In genomic region chr11:16257473-16257921, GRCm38 (mm10) we compare ENCODE assay signal across 8 mouse cellular contexts. TPM values are rescaled to one million over a fixed set of nuclear protein-coding genes. Genes with fewer than 3 reads are reported as not detected.
DNase-seq lines count a peak whose midpoint lies in the region; ATAC-seq and TF ChIP-seq lines count a peak whose summit lies in the region.

Vstm2a (plus strand) TSS chr11:16257724.

- no peak for TF ChIP-seq CTCF in cerebellum, adult 2 months (IDR thresholded peaks at IDR 0.05; ENCODE audit: borderline replicate concordance, insufficient read depth, low read depth, low read length)
- peak; percentile 21; the same call in 1 of the 2 replicates for TF ChIP-seq CTCF in forebrain, postnatal 0 days (IDR thresholded peaks at IDR 0.05; ENCODE audit: low read depth)

- no peaks in the 10 kb centered on the region for H3K27me3 ChIP-seq in cerebellum, adult 2 months (ENCODE audit: control insufficient read depth, insufficient read depth, low read length)
- H3K27me3 ChIP-seq in forebrain, postnatal 0 days (ENCODE audit: insufficient read depth, low read length): no peaks in the 10 kb centered on the region
- H3K27me3 ChIP-seq in limb, embryonic 11.5 days (ENCODE audit: control insufficient read depth, insufficient read depth, low read length): peaks cover 43% of the 10 kb centered on the region

- peak within 1 kb of the TSS; percentile 64 for H3K4me3 ChIP-seq in cerebellum, adult 2 months (replicated peaks; ENCODE audit: insufficient read depth, low read depth, low read length)
- peak within 1 kb of the TSS; percentile 63 for H3K4me3 ChIP-seq in forebrain, postnatal 0 days (ENCODE audit: low read depth, low read length)
- peak within 1 kb of the TSS; percentile 46 for H3K4me3 ChIP-seq in limb, embryonic 11.5 days (ENCODE audit: low read depth, low read length)

- under 1% methylated on average over 44 of the region's 44 CpGs for WGBS in cerebellum, adult 2 months
- under 1% methylated on average over 44 of the region's 44 CpGs for WGBS in forebrain, postnatal 0 days
- under 1% methylated on average over 42 of the region's 44 CpGs for WGBS in limb, embryonic 11.5 days

- peak; percentile 64 for DNase-seq in layer of hippocampus, adult 11-12 months (ENCODE audit: low spot score)
- DNase-seq in layer of hippocampus, adult 9-10 months (ENCODE audit: low spot score): no peak
- DNase-seq in cerebellum, adult 2 months: peak; percentile 76 to 78
- peak; percentile 77 for DNase-seq in forebrain, postnatal 0 days
- DNase-seq in kidney, adult 18-20 months: peak; percentile 42
- DNase-seq in limb, embryonic 11.5 days (ENCODE audit: low spot score): peak; percentile 56
- DNase-seq in retina, embryonic 14.5 days (ENCODE audit: low spot score): peak; percentile 71
- no peak for DNase-seq in urinary bladder, postnatal 4 days (ENCODE audit: low spot score in 2 of 2)

- 0 out of 2 replicates have a peak, but pooled peaks have one; percentile 17 for TF ChIP-seq POLR2A in cerebellum, adult 2 months (IDR thresholded peaks at IDR 0.05; ENCODE audit: borderline replicate concordance, insufficient read depth, low read length)

- no peaks in the 10 kb centered on the region for H3K36me3 ChIP-seq in forebrain, postnatal 0 days (ENCODE audit: insufficient read depth)
- H3K36me3 ChIP-seq in limb, embryonic 11.5 days (ENCODE audit: control insufficient read depth, insufficient read depth, low read length): no peaks in the 10 kb centered on the region

- H3K27ac ChIP-seq in cerebellum, adult 2 months (ENCODE audit: insufficient read depth, low read length): no peak within 1 kb of the TSS
- H3K27ac ChIP-seq in forebrain, postnatal 0 days (ENCODE audit: low read depth, low read length): peak within 1 kb of the TSS; percentile 88
- no peak within 1 kb of the TSS for H3K27ac ChIP-seq in limb, embryonic 11.5 days (replicated peaks; ENCODE audit: low read depth, low read length)

- ATAC-seq in forebrain, postnatal 0 days: peak; percentile 80
- ATAC-seq in limb, embryonic 11.5 days (ENCODE audit: insufficient number of reproducible peaks, low FRiP score, low TSS enrichment, low read depth): peak; percentile 49; the same call in 1 of the 2 replicates

- peak within 1 kb of the TSS; percentile 75 for H3K9ac ChIP-seq in forebrain, postnatal 0 days
- no peak within 1 kb of the TSS; the same call in 1 of the 2 replicates for H3K9ac ChIP-seq in limb, embryonic 11.5 days (ENCODE audit: low read length)

- no peaks in the 10 kb centered on the region for H3K9me3 ChIP-seq in forebrain, postnatal 0 days (ENCODE audit: low read length)
- no peaks in the 10 kb centered on the region for H3K9me3 ChIP-seq in limb, embryonic 11.5 days (ENCODE audit: control insufficient read depth, low read length)

- H3K4me1 ChIP-seq in cerebellum, adult 2 months (ENCODE audit: control insufficient read depth, insufficient read depth, low read length): no peaks in the 10 kb centered on the region
- no peaks in the 10 kb centered on the region for H3K4me1 ChIP-seq in forebrain, postnatal 0 days (ENCODE audit: insufficient read depth)
- H3K4me1 ChIP-seq in limb, embryonic 11.5 days (ENCODE audit: control insufficient read depth, insufficient read depth, low read length): no peaks in the 10 kb centered on the region

- H3K4me2 ChIP-seq in forebrain, postnatal 0 days (ENCODE audit: low read depth): peak within 1 kb of the TSS; percentile 85
- peak within 1 kb of the TSS; percentile 78 for H3K4me2 ChIP-seq in limb, embryonic 11.5 days (ENCODE audit: low read depth, severe bottlenecking)

RNA-seq across cellular contexts. Expression of gene Vstm2a, which starts in this region (rescaled TPM):
- 35.3 and 41.1 TPM in 2 replicates for polyA plus RNA-seq in cerebellum, adult 2 months (2012; rRNA removed)
- 153 and 160 TPM in 2 replicates for total RNA-seq in forebrain, postnatal 0 days (2014; rRNA removed)
- polyA plus RNA-seq in forebrain, postnatal 0 days (2015; fragmentation: Nextera tagmentation; extraction: Ambion mirVana): 91.0 and 110 TPM in 2 replicates
- 0.37 and 0.72 TPM in 2 replicates for polyA plus RNA-seq in limb, embryonic 11.5 days (2014; fragmentation: Nextera tagmentation; extraction: Ambion mirVana)

Comparison
In these comparisons a context has a peak if more than half of its experiments do, and no peak if none do; other contexts are left out.
1. RNA of gene Vstm2a (polyA plus RNA-seq): 91.0 to 110 TPM in forebrain, postnatal 0 days and 35.3 to 41.1 TPM in cerebellum, adult 2 months; 0.37 to 0.72 TPM in limb, embryonic 11.5 days; every median in the first group is over 10 times any median in the second.
2. DNase-seq: peak in layer of hippocampus, adult 11-12 months (single experiment), cerebellum, adult 2 months (2 of 2), forebrain, postnatal 0 days (single experiment), kidney, adult 18-20 months (single experiment) and retina, embryonic 14.5 days (single experiment); none in layer of hippocampus, adult 9-10 months (single experiment) and urinary bladder, postnatal 4 days (0 of 2).
3. Peak in DNase-seq, ATAC-seq, H3K4me3 ChIP-seq and H3K4me2 ChIP-seq in limb, embryonic 11.5 days; RNA of the gene not detected or under 1 TPM.
4. Peak in every context shown above with its lines, with median percentiles within 50 percentile points of each other: H3K4me3 ChIP-seq.